Mouse (Mus musculus) liver, postnatal 0 days (tissue): ENCODE measurements around the gene Ces1e. TPM values are rescaled to one million over a fixed set of nuclear protein-coding genes. Genes with fewer than 3 reads are reported as not detected.

ENCODE experiments used
- ATAC-seq: fragments of 200-750 bp; cut with Nextera tagmentation; 2 replicates; pipeline ENCODE4 v1.8.0; 2017; ENCODE audit warnings: mild to moderate bottlenecking, moderate library complexity
- DNase-seq: peaks from one replicate; pipeline ENCODE4 v3.0.0-alpha.2; 2016
- H3K27ac ChIP-seq: fragments of 300-500 bp; sonication (generic); 2 replicates; pipeline ENCODE4 v1.5.1; 2014; ENCODE audit warnings: antibody characterized with exemption, moderate library complexity, mild to moderate bottlenecking, low read depth
- H3K27me3 ChIP-seq: fragments of 300-500 bp; sonication (generic); 2 replicates; pipeline ENCODE4 v1.6.1; 2014; ENCODE audit warnings: low read length, control low read depth, mixed read lengths; ENCODE audit not compliant: insufficient read depth
- H3K36me3 ChIP-seq: fragments of 300-500 bp; sonication (generic); replicated peaks from 2 replicates; pipeline ENCODE4 v1.6.1; 2014; ENCODE audit warnings: mild to moderate bottlenecking, control low read depth, low read length, moderate library complexity, mixed read lengths; ENCODE audit not compliant: insufficient read depth
- H3K4me1 ChIP-seq: fragments of 300-500 bp; sonication (generic); 2 replicates; pipeline ENCODE4 v1.6.1; 2014; ENCODE audit warnings: antibody characterized with exemption, mild to moderate bottlenecking, control low read depth; ENCODE audit not compliant: insufficient read depth
- H3K4me2 ChIP-seq: fragments of 300-500 bp; sonication (generic); 2 replicates; pipeline ENCODE4 v1.6.1; 2014; ENCODE audit warnings: low read depth, mild to moderate bottlenecking, low read length, moderate library complexity, mixed read lengths
- H3K4me3 ChIP-seq: fragments of 300-500 bp; sonication (generic); 2 replicates; pipeline ENCODE4 v1.5.1; 2014; ENCODE audit warnings: low read depth, low read length
- H3K9ac ChIP-seq: fragments of 300-500 bp; sonication (generic); replicated peaks from 2 replicates; pipeline ENCODE4 v1.6.1; 2014; ENCODE audit warnings: mild to moderate bottlenecking, moderate library complexity
- H3K9me3 ChIP-seq: fragments of 300-500 bp; sonication (generic); 2 replicates; pipeline ENCODE4 v1.6.1; 2016; ENCODE audit warnings: mild to moderate bottlenecking, control low read depth, low read length, mixed read lengths
- CTCF ChIP-seq: sonication (generic); IDR thresholded peaks from 2 replicates; pipeline ENCODE4 v1.5.1; 2016; ENCODE audit warnings: antibody characterized with exemption, low read depth
- EP300 ChIP-seq: IDR thresholded peaks from 2 replicates; pipeline ENCODE4 v1.6.1; 2016; ENCODE audit warnings: antibody characterized with exemption, low read depth, mild to moderate bottlenecking
- WGBS: fragments of 180-500 bp; shearing (Covaris S2); extraction: QIAGEN DNeasy Blood & Tissue Kit; methylation state at CpG from one replicate; pipeline ENCODE4 v1.1.7; 2014; ENCODE audit not compliant: insufficient replicate concordance; 5-methylcytosine and 5-hydroxymethylcytosine counted together
- polyA plus RNA-seq: library from polyadenylated mRNA; unstranded; fragments of >200 nt; fragmentation: Nextera tagmentation; extraction: Ambion mirVana; gene quantifications from 2 replicates; pipeline ENCODE4 v1.2.1, GENCODE M21; 2015

The Ces1e gene
- polyA plus RNA-seq, 1 experiment from 2014 or later: 5.4 TPM

DNA sequence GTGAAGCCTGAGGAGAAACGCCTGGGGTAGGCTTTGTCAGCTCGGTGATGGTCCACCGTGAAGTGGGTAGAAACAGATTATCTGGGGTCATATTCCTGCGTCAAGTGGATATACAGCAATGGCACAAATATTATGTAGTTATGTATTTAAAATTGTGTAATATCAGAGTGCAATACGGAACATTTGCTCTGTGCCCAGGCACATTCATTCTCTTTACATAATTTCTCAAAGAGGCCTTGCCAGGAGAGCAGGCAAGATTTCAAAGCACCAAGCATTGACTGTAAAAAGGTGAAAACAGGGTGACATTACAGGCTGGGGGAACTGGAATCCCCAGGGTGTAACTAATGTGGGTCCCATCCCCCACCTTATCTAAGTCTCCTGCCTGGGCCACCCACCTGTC lies 33.0 kb downstream of the Ces1e start:
- 0 out of 2 replicates have a peak overlapping the region, but pooled peaks have one; percentile 17 for H3K4me3 ChIP-seq

DNA sequence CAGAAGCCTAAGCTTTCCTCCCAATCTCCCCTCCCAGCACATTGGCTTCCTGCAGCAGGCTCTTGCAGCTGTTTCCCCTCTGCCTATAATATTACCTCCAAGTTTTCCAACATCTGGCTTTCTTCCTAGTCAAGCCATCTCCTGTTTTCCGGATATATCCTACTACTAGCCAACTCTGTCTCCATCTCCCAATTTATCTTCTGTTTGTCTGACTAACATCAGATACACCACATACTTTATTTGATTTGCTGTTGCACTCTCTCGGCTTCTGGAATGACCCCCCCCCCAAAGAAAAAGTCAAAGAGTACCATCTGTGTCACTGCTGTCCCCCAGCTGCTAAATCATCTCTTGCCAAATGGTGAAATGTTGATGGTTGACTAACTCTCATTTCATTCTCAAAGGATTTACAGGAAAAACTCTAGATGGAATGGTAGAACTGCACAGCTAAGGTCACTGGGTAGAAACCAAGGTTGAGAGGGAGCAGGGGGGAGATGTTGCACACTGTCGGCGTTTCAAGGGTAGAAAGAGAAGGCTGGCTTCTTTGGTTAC lies 48.8 kb downstream of the Ces1e start:
- H3K4me2 ChIP-seq: no peak overlapping the region
- WGBS: 63% methylated on average over 4 of the region's 4 CpGs
- no peak for DNase-seq
- no peaks in the 10 kb centered on the region for H3K27me3 ChIP-seq
- no peaks in the 10 kb centered on the region for H3K4me1 ChIP-seq
- ATAC-seq: no peak
- 0 out of 2 replicates have a peak, but pooled peaks cover 3% of the 10 kb centered on the region for H3K36me3 ChIP-seq
- no peak overlapping the region for H3K27ac ChIP-seq
- TF ChIP-seq CTCF: no peak
- no peak for TF ChIP-seq EP300
- no peak overlapping the region for H3K4me3 ChIP-seq
- no peak overlapping the region for H3K9ac ChIP-seq
- no peaks in the 10 kb centered on the region for H3K9me3 ChIP-seq

More for the DNA sequence above, 33.0 kb downstream of the Ces1e start:
- TF ChIP-seq CTCF (no peak), EP300 (no peak)
- Histone ChIP-seq H3K27ac (no peak overlapping the region), H3K9me3 (no peaks in the 10 kb centered on the region), H3K27me3 (no peaks in the 10 kb centered on the region), H3K4me2 (peak overlapping the region; percentile 62), H3K9ac (no peak overlapping the region), H3K4me1 (peaks cover 9% of the 10 kb centered on the region), H3K36me3 (no peaks in the 10 kb centered on the region)
- DNase-seq (no peak), ATAC-seq (no peak)
- WGBS: 74% methylated on average over 5 of the region's 5 CpGs

DNA sequence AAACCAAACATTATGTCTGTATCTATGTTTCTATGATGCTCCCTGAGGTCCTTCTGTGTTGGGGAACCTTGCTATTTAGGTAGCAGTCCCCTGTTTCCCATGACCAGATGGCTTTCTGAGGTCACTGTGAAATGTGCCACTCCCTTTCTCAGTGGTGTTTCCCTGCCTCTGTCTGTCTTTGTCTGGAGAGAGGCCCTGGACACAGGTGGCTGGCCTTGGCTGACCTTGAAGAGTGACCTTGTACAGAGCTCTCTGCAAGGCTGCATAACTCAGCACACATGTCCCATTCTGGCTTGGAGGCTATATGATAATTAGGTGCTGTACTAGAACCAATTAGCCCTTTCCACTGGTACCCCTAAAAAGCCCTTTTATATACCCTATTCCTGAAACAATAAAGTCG lies 52.8 kb downstream of the Ces1e start:
- 0 out of 2 replicates have a peak, but pooled peaks cover 5% of the 10 kb centered on the region for H3K36me3 ChIP-seq
- H3K4me3 ChIP-seq: no peak overlapping the region
- TF ChIP-seq EP300 (no peak), CTCF (no peak)
- H3K9me3 ChIP-seq: no peaks in the 10 kb centered on the region
- H3K27ac ChIP-seq: no peak overlapping the region
- no peak overlapping the region for H3K9ac ChIP-seq
- WGBS: 35% methylated on average over 1 of the region's 1 CpGs
- ATAC-seq (no peak), DNase-seq (no peak)
- no peaks in the 10 kb centered on the region for H3K4me1 ChIP-seq
- no peak overlapping the region for H3K4me2 ChIP-seq
- no peaks in the 10 kb centered on the region for H3K27me3 ChIP-seq

DNA sequence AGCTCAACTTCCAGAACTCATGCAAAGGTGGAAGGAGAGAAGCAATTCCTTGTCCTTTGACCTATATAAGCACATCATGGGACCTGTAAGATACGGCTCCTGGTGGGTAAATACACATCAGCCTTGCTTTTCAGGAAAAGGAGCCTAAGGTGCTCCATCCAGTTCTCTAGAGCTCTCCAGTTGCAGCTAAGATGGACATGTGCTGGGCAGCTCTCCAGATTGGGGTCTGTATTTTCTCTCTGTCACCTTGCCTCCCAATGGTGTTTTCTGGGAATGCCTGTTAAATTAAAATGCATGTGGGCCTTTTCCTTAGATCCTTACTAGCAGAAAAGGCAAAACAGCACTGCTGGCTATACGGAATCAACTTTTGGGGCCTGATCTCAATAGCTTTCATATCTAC lies 54.9 kb downstream of the Ces1e start:
- H3K27me3 ChIP-seq: no peaks in the 10 kb centered on the region
- no peak overlapping the region for H3K27ac ChIP-seq
- H3K9ac ChIP-seq: no peak overlapping the region
- ATAC-seq (no peak), DNase-seq (no peak)
- H3K9me3 ChIP-seq: no peaks in the 10 kb centered on the region
- no peak overlapping the region for H3K4me2 ChIP-seq
- TF ChIP-seq CTCF (no peak), EP300 (no peak)
- 74% methylated on average over 2 of the region's 2 CpGs for WGBS
- 0 out of 2 replicates have a peak, but pooled peaks cover 5% of the 10 kb centered on the region for H3K36me3 ChIP-seq
- H3K4me3 ChIP-seq: no peak overlapping the region
- no peaks in the 10 kb centered on the region for H3K4me1 ChIP-seq

DNA sequence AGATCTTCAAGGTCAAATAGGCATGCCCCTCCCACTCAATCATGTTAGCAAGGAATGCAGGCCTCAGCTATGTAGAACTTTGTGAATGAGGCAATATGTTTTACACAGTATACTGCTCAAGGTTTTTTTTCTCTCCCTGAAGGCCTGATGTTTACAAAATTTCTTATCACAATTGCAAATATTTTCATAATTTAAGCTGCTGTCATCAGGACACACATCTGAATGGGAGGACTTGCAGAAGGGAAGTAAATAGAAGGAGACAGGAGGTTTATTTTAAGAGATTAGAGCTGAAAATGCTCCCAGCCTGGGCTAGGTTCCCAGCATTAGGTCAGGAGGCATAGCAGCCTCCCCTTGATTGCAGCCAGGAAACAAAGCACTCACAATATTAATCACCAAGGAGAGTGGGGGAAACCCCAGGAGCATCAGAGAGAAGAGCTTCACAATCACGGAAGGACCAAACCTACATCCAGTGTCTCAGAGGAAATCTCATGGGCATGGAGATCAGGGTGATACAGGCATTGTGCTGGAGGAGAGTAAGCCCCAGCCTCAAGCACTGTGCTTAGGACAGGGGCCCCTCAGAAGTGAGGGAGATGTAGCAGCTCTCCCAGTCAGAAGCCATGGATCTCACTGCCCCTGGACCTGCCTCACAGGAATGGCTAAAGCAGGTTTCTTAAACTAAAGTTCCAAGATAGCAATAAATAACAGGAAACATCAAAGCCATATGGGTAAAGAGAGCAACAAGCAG lies 57.4 kb downstream of the Ces1e start:
- Histone ChIP-seq H3K27ac (no peak overlapping the region), H3K9me3 (no peaks in the 10 kb centered on the region), H3K9ac (no peak overlapping the region), H3K4me3 (no peak overlapping the region), H3K36me3 (0 out of 2 replicates have a peak, but pooled peaks cover 5% of the 10 kb centered on the region), H3K27me3 (no peaks in the 10 kb centered on the region), H3K4me1 (no peaks in the 10 kb centered on the region), H3K4me2 (no peak overlapping the region)
- TF ChIP-seq CTCF: no peak
- ATAC-seq: no peak
- DNase-seq: no peak
- WGBS: 45% methylated on average over 1 of the region's 1 CpGs

DNA sequence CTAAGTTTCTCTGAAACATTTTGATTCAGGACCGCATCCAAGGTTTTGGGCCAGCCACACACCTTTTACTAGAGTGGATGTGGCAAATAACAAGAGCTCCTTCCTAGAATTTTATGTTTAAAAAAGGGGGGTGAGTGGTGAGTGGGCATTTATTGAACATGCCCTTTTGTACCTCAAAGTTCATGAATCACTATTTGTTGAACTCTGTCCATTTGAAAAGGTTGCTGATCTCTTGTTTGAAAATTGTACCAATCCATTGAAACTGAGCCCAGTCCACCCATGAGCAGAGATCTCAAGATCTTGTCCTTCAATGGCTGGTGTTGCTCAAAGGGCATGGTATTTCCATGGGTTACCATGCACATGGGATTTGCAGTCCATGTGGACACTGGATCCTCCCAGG lies 66.1 kb downstream of the Ces1e start:
- Histone ChIP-seq H3K4me1 (no peaks in the 10 kb centered on the region; the same call in 1 of the 2 replicates), H3K4me3 (no peak overlapping the region), H3K27me3 (no peaks in the 10 kb centered on the region), H3K27ac (0 out of 2 replicates have a peak overlapping the region, but pooled peaks have one; percentile 44), H3K9ac (no peak overlapping the region), H3K4me2 (no peak overlapping the region), H3K36me3 (no peaks in the 10 kb centered on the region), H3K9me3 (no peaks in the 10 kb centered on the region)
- ATAC-seq (peak; percentile 62), DNase-seq (no peak)
- 52% methylated on average over 1 of the region's 1 CpGs for WGBS
- TF ChIP-seq CTCF (no peak), EP300 (peak; percentile 22; the same call in 1 of the 2 replicates)
